Mouse (Mus musculus): ENCODE results near the gene Gas8. TPM values are rescaled to one million over a fixed set of nuclear protein-coding genes. Genes with fewer than 3 reads are reported as not detected.
"Not testable (repeated sequence)": the region's sequence is repeated elsewhere in the genome, so short reads cannot be mapped to it uniquely, and the experiment has no call there.

Gas8 gene
- total RNA-seq (2015) (3.1 and 3.2 TPM in 2 replicates), total RNA-seq (2017) (17.2 and 18.0 TPM in 2 replicates)

DNA sequence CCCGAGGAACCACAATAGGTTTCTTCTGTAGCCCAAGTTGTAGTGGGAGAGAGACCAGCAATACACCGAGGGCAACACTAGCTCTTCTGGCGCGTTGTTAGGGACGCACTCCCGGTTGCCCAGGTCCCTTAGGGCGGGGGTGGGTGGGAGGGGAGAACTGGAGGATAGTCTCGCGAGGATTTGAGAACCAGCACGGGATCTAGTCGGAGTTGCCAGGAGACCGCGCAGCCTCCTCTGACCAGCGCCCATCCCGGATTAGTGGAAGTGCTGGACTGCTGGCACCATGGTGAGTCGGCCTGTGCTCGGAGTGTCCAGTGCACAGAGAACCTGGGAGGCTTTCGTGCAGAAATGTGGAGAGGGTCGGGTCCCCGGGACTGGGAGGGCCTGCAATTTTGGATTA, at the start of gene Gas8:
Gene Gas8, plus strand, starts transcription at position 168 of the 400 bp plus-strand sequence.
- ATAC-seq (replicated peaks; ENCODE audit: poor library complexity) = peak; percentile 95

DNA sequence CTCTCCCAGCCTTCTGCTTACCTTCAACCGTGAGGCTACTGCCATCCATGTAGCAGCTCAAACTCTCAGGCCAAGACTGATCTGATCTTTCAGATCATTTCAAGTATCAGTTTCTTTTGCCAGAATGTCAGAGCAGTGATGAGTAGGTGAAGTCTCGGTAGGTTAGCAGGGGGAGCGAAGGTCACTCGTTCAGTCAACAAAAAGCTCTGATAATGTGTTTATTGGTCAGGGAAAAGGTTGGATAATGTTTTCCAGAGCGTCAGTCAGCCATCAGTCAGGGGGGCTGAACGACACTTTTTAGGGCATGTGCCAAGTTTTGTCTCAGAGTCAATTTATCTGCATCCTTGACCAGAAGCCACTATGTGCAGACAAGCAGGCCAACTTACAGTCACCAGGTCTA, 45.6 kb upstream of the Gas8 start:
- not testable (repeated sequence) for ATAC-seq (replicated peaks; ENCODE audit: poor library complexity)

DNA sequence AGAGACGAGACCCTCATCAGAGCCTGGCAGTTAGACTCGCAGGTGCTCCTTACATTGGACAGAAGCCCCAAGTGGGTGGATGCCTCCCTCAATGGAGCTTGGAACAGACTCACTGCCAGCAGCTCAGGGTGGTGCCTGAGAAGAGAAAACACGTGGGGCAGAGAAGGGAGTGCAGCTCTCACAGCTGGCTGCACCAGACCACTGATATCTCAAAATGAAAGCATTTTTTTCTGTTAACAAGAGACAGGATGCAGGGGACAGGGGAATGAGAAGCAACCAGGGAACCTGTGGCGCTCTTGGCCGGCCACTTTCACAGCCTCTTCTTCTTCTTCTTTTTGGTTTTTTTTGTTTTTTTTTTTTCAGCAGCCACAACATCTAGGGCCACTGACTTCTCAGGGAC, 44.1 kb upstream of the Gas8 start:
- not testable (repeated sequence) for ATAC-seq (replicated peaks; ENCODE audit: poor library complexity)

DNA sequence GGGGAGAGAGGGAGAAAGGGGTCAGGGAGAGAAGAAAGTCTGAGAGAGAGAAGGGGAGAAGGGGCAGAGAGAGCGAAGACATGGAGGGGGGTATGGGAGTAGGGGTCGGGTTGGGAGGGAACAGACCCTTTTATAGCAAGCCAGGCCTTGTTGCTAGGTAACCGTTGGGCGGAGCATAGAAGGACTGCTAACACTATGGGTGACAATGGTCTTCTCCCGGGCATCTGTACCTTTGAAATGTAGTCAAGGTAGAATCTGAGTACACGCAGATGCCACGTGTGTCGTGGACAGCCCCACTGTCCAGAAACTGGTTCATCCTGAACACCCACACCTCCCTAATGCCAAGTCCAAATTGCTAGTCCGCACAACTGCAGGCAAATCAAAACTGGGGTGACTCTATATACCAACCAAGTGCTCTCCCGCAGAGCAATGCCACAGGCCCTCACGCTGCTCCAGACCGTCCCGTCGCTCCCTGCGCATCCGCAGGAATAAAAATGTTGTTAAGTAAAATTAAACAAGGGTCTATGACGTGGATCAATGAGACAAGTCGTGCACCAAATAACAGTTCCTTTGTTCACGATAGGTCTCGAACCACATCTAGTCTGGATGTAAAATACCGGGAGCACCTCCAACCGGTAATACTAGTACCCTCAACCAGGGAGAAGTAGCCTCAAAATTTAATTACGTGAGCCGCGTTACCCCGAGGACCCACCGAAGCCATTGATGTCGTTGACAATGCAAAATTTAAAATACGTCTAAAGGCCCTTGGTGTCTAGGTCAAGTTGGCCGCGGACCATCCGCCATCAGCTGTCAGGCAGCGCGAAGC, 41.5 kb upstream of the Gas8 start:
- peak; percentile 20 for ATAC-seq (replicated peaks; ENCODE audit: poor library complexity)

DNA sequence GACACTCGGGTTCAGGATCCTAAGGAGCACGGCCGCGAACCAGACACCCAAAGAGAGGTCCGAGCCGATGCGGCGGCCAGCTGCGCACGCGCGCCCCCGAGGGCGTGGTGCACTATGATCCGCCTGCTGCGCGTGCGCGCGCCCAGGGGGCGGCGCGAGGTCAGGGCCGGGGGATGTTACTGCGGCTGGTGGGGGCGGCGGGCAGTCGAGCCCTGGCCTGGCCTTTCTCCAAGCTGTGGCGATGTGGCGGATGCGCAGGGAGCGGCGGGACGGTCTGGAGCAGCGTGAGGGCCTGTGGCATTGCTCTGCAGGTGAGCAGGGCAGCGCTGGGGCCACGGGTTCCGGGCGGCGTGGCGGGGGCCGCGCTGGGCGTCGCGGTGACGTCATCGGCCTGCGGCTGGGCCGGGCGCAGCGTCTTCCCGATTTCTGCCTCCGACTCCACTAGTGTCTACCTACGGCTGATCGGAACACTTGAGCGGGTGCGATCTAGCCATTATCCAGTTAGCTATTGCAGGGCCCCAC, 40.8 kb upstream of the Gas8 start, which contains the start of gene Afg3l1:
Gene Afg3l1, plus strand, starts transcription at position 167 of the 522 bp plus-strand sequence.
- peak; percentile 85 for ATAC-seq (replicated peaks; ENCODE audit: poor library complexity)

DNA sequence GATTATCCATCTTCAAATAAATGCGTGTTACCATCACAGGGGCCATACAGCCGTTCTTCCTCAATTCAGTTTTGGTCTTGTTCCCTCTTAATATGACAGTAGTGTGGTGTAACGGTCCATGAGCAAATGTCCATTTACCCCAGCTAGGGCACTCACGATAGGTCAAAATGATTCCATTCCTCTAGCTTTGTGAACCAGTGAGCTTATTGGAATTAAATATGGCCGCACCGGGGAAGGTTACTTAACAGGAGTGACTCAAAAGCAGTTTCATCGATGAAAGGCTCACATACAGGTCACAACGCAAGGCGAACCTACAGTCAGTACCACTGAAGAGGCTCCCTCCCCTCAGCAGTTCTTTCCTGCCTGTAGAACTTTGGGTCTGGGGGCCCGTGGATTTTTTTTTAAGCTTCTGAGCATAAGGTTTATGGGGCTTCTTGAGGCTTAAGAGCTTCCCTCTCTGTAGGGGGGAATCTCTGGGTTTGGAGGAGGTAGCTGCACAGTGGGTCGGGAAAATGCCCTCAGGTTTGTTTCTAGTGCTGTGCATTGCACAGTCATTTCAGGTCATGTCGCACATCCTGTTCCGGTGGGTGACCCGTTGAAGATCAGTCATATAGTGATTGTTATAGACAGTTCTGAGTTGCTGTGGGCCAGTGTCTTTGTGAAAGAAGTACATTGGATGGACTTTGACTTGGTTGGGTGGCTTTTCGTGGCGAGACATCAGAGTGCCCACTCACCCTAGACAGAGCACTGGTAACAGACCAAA, 40.0 kb upstream of the Gas8 start:
- peak; percentile 14 for ATAC-seq (replicated peaks; ENCODE audit: poor library complexity)

DNA sequence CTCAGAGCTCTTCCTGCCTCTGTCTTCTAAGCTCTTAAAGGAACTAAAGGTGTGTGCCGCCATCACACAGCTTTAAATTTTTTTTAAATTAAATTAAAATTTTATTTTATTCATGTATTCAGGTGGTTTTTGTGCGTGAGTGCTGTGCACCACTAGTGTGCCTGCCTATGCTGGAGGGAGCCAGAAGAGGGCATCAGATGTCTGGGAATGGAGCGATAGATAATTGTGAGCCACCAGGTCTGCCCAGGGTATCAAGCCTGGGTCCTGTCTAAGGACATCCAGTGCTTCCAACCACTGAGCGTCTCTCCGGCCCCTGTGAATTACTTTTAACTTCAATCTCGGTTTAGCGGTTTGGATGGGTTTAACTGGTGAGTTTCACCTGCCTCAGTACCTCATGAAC, 36.0 kb upstream of the Gas8 start:
- ATAC-seq (replicated peaks; ENCODE audit: poor library complexity) = no peak

DNA sequence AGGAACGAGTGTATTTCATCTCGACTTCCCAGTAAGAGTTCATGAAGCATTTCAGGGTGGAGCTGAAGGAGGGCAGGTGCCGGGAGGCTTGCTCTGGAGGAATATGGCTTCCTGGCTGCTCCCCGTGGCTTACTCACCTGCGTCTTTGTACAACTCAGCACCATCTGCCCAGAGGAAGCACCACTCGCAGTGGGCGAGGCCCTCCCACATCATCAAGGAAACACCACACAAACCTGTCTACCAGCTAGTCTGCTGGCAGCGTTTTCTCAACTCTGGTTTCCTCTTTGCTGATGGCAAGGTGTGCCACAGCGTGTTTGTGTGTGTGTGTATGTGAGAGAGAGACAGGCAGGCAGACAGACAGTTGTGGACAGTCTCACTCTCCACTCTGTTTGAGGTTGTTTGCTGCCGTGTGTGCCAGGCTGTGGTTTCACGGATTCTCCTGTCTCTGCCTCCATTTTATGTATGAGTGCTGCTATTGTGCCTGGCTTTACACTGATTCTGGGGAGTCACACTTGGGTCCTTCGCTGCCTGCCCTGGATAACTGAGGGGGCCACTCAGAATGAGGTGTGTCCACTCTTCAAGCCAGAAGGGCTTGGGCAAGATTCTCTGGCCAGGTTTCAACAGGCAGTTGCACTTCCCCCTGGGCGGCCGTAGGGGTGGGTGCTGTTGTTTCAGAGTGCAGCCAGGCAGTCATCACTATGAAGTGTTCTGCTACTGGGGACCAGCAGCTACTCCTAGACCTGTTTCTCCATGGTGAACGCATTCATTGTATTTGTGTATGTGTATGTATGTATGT, 27.2 kb upstream of the Gas8 start:
- ATAC-seq (replicated peaks; ENCODE audit: poor library complexity) = 0 out of 2 replicates have a peak, but pooled peaks have one; percentile 39

DNA sequence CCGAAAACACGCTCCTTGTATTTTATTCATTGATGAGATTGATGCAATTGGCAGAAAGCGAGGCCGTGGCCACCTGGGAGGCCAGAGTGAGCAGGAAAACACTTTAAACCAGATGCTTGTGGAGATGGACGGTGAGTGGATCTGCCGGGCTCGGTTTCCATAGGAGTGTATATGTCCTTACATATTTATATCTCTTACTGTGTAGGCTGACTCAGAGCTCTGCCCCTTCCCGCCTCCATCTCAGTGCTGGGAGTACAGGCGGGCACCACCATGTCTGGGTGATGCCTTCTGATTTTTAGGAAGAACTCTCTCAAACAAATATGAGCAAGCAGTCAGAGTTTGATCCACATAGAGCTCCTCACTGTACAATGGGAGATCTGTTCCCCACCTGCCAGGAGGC, 25.7 kb upstream of the Gas8 start:
- no peak for ATAC-seq (replicated peaks; ENCODE audit: poor library complexity)

DNA sequence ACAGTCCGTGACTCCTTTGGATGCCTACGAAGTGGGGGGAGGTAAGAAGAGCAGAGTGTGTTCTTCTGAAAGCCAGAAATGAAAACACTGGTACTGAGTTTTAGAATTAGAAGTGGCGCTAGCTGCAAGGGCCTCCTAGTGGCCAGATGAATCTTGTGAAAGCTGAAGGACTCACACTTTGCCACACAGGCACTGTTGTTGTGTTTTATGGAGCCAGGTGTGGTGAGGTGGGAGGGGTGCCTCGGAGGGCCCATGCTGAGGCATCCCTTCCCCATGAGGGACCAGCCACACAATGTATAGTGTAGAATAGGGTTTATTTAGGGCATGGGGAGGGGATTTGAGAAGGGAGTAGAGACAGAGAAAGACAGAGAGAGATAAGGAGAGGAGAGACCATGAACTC, 20.9 kb upstream of the Gas8 start:
- ATAC-seq (replicated peaks; ENCODE audit: poor library complexity) = 0 out of 2 replicates have a peak, but pooled peaks have one; percentile 23

DNA sequence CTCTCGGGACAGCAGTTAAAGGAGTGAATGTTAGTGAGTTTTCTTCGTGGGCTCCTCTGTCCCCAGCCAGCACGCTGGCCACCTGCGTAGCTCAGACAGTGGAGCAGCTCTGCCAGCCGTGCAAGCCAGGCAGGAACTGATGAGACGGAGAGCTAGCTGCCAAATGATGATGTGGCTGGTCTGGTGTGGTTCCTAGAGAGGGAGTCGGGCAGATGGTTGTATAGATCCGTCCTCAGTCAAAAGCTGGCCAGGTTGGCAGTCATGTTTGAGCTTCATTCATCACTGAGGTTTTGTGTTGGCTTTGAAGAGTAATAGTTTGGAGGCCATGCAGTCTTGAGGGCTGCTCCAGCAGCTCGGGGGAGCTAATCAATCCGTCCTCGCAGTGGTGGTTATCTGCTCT, 19.7 kb upstream of the Gas8 start:
- ATAC-seq (replicated peaks; ENCODE audit: poor library complexity) = no peak

DNA sequence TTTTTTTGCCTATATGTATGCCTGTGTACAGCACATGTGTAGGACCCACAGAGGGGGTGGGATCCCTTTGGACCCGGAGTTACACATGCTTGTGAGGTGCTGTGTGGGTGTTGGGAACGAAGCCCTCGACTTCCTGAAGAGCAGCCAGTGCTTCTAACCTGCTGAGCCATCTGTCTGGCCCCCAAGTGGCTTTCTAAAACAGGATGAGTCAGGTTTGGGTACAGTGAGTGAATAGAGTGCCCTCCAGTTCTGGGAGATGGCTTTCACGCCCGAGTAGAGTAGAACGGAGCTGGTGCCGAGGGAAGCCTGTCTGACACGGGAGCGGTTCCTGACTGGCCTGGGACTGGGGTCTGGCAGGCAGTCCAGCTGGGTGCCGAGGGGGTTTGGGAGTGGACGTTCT, 19.1 kb upstream of the Gas8 start:
- ATAC-seq (replicated peaks; ENCODE audit: poor library complexity) = no peak

DNA sequence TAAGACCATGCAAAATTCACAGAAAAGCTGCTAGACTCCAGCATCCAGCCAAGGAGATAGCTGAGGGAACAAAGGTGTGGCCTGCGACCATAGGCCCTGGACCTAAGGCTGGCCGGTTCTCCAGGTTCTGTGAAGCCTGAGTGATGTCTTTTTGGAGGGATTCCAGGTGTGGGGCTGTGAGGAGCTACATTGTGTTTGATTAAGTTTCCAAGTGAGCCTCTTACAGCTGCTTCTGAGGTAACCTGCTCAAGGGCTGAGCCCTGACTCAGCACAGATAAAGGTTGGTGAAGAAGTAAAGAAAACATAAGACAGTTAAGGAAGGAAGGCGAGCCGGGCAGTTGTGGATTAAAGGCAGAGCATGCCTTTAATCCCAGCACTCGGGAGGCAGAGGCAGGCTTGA, 16.4 kb upstream of the Gas8 start:
- no peak for ATAC-seq (replicated peaks; ENCODE audit: poor library complexity)

DNA sequence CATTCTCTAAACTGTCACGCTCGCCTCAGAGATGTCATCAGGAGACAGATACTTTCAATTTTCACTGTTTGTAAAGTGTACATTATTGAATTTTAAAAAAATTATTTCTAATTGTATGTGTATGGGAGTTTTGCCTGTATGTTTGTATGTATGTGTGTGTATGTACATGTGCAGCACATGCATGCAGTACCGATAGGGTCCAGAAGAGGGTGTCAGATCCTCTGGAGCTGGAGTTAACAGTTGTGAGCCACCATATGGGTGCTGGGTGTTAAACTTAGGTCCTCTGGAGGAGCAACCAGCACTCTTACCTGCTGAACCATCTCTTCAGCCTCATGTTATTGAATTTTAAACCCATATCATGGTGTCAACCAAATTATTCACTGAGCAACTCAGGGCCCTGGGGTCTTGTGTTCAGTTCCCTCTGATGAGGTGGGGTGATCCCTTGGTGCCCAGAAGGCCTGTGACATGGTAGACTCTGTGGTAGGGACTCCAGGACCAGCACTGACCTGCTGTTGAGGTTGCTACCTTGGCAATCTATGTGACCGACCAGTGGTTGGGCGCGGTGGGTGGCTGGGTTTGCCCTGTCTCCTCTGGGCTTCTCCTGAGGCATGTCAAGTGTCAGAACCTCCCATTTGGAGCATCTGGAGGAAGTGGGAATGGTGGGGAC, 14.7 kb upstream of the Gas8 start:
- ATAC-seq (replicated peaks; ENCODE audit: poor library complexity) = no peak

DNA sequence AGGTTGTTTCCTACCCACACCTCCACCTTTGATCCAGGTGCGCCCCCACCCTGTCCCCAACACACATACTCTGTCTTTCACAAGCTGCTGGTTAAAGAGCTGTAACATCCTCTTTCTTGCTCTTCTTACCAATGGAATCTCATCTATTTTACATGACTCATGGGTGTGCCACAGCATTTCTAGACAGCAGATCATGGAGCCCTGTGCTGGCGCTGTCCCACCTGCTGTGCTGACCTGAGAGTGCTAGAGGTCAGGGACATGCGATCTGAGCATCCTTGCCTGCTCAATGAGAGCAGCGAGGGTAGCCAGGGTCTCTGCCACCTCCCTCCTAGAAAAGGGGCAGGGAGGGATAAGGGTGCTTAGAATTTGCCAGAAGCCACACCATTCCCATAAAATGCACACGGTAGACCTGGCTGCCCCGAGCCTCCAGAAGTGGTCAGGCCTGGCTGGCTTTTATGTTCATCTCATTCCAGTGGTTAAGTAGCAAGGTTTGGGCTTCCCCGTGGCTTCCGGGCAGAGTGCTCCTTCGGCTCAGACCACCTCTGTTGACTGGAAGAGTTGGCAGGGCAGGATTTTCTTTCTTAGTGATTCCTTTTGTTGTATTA, 13.9 kb upstream of the Gas8 start:
- no peak for ATAC-seq (replicated peaks; ENCODE audit: poor library complexity)

DNA sequence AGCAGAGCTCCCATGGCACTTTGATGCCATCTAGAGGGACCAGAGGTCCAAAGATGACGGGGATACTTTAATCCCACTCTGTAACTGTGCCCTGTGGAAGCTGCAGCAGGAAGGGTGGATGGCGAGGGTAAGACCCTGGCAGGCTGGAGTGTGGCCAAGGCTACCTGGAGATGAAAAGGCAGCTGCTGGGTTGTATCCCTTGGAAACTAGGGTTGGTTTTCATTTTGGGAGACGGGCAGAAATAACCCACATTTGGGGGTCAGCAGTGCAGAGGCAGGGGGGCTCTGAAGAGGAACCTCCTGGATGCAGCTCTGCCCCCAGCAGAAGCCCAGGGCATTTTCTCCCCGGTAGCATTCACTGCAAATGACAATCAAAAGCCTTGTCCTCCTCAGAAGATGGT, 13.4 kb upstream of the Gas8 start:
- no peak for ATAC-seq (replicated peaks; ENCODE audit: poor library complexity)

DNA sequence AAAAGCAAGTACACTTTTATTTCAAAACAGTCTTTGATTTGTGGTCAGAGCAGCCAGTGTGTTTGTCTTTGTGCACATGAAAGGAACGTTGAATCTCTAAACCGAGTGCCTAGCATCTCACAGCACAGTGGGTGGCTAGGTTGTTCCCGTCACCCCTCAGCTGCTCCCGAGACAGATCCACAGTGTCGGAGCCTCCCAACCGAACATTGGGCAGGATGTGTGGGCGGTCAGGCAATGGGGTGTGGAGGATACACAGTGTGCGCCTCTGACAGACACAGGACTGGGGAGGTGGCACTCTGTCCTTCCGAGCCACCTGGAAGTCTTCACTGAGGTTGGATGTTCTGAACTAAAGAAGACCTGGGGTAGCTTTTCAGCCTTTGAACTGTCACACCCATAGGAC, 12.9 kb upstream of the Gas8 start:
- ATAC-seq (replicated peaks; ENCODE audit: poor library complexity) = no peak

DNA sequence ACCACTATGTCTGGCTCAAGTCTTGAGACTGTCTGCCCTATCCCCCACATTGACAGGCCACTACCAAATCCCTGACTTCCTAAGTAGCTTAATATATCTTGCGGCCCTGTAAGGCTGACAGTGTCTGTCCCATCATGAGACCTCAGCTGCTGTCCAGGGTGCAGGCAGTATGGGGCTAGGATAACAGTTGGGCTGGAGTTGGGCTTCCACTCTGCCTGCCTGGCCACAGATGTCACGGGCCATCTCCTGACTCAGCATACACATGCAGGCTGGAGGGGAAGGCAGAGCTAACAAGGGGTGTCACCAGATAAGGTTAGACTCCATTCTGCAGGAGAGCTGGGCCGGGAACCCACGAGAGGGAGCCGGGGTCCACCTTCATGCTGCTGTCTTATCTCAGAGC, 11.5 kb upstream of the Gas8 start:
- ATAC-seq (replicated peaks; ENCODE audit: poor library complexity) = peak; percentile 44

DNA sequence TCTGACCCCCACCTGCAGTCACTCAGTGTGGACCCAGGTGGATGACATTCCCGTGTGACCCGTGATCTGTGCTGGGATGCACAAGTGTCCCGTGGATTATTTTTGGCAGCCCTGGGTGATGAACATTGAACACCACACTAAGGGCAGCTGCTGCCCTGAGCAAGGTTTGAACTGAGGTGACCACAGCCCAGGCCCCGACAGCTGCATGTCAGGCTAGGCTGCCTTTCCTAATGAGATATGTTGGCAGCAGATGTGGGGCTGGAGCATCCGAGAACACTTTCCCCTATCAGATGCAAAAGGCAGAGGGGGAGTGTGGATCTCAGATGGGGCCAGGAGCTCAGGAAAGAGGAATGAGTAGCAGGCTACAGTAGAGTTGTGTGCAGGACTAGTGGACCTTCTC, 7.8 kb upstream of the Gas8 start:
- no peak for ATAC-seq (replicated peaks; ENCODE audit: poor library complexity)

DNA sequence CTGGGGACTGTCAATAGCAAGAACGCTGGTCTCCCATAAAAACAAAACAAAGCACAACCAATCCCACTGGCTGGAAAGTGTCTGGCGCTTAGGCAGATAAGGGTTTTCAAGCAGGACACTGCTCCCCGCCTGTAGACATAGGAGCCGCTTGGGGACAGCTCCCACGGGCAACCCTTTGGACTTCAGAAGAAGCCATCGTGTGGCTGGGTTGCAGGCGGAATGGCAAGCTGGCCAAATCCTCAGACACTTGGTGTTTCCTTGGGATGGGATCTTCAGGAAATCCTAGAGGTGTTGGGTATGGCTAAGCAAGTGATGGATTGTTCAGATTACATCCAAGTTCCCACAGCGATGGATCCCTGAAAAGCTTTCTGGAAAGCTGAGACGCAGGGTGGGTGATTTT, 4.5 kb upstream of the Gas8 start:
- ATAC-seq (replicated peaks; ENCODE audit: poor library complexity) = no peak

Data from megakaryocyte progenitor cell, adult 5-6 weeks (primary cell).